Mouse (Mus musculus) small intestine, adult 2 months (tissue): ENCODE results near the gene Ppm1a. TPM values are rescaled to one million over a fixed set of nuclear protein-coding genes. Genes with fewer than 3 reads are reported as not detected.

Source experiments
- H3K27ac ChIP-seq: fragments of 200-500 bp; 2 replicates; pipeline ENCODE4 v1.5.1; 2012; ENCODE audit warnings: low read depth, low read length, control low read depth, inconsistent platforms; ENCODE audit not compliant: insufficient read depth
- H3K27me3 ChIP-seq: fragments of 200-500 bp; 2 replicates; pipeline ENCODE4 v1.6.1; 2012; ENCODE audit warnings: mild to moderate bottlenecking, moderate library complexity, low read length, inconsistent platforms; ENCODE audit not compliant: control insufficient read depth, insufficient read depth
- H3K36me3 ChIP-seq: fragments of 200-500 bp; 2 replicates; pipeline ENCODE4 v1.6.1; 2012; ENCODE audit warnings: mild to moderate bottlenecking, low read length, control low read depth, inconsistent platforms; ENCODE audit not compliant: control insufficient read depth, insufficient read depth
- H3K4me1 ChIP-seq: fragments of 200-500 bp; 2 replicates; pipeline ENCODE4 v1.6.1; 2012; ENCODE audit warnings: low read length, inconsistent platforms, mixed read lengths; ENCODE audit not compliant: control insufficient read depth, insufficient read depth, insufficient read length
- H3K4me3 ChIP-seq: fragments of 200-500 bp; 2 replicates; pipeline ENCODE4 v1.5.1; 2012; ENCODE audit warnings: low read depth, mild to moderate bottlenecking, control low read depth, inconsistent platforms, low read length, moderate library complexity
- CTCF ChIP-seq: fragments of 200-500 bp; IDR thresholded peaks from 2 replicates; pipeline ENCODE4 v1.5.1; 2012; ENCODE audit warnings: low read depth, mild to moderate bottlenecking, control low read depth, inconsistent platforms, low read length, moderate library complexity, mixed read lengths; ENCODE audit not compliant: insufficient replicate concordance, insufficient read length; ENCODE audit errors: extremely low read depth
- POLR2A ChIP-seq: fragments of 200-500 bp; IDR thresholded peaks from 2 replicates; pipeline ENCODE4 v1.6.1; 2012; ENCODE audit warnings: low read depth, mild to moderate bottlenecking, control low read depth, inconsistent platforms, low read length, moderate library complexity
- WGBS: fragments of 180-500 bp; shearing (Covaris S2); methylation state at CpG from one replicate; pipeline ENCODE4 v1.1.7; 2018; 5-methylcytosine and 5-hydroxymethylcytosine counted together
- polyA plus RNA-seq: library from polyadenylated mRNA; depleted of rRNA; stranded (reverse); fragments of >200 nt; gene quantifications from 2 replicates; pipeline ENCODE4 v1.2.3, GENCODE M21; 2012

Gene Ppm1a
- polyA plus RNA-seq, 1 experiment, result 34.7 TPM

DNA sequence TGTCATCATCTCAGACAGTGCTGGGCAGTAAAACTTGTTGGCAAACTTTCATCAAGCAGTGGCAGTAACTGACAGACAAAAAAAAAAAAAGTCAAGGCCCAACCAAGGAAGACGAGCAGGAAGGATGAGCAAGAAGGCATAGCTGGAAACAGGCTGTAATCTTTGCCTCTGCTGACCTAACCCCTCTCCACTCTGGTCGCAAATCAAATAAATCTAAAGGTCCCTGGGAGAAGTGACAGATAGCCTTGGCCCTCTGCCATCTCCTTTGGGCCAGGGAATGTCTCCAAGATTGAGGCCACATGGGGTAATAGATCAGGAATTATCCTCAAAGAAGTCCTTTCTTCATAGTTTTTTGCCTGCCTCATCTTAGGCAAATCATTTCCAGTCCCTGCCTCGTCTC lies 33.3 kb upstream of the Ppm1a start:
- H3K4me3 ChIP-seq, result no peak overlapping the region
- H3K27ac ChIP-seq, result no peak overlapping the region
- H3K4me1 ChIP-seq, result no peaks in the 10 kb centered on the region
- no peaks in the 10 kb centered on the region for H3K27me3 ChIP-seq
- H3K36me3 ChIP-seq, result no peaks in the 10 kb centered on the region
- 19% methylated on average over 3 of the region's 3 CpGs for WGBS
- TF ChIP-seq CTCF (no peak), POLR2A (no peak)

DNA sequence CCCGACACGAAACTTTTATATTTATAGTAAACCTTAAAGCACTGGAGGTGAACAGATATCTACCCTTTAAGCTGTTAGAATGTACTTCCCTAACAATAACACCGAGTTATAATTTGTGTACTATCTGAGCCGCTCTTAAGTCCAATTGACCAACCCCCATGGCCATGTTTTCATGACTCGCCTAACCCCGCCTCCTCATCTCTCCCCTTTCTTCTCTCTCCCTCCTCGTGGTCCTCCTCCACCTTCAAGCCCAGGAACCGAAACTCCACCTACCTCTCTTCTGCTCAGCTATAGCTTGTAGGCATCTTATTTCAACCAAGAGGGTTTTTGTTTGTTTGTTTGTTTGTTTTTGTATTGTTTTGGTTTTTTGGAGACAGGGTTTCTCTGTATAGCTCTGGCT lies 30.2 kb upstream of the Ppm1a start:
- WGBS, result 82% methylated on average over 8 of the region's 8 CpGs
- TF ChIP-seq CTCF (no peak), POLR2A (no peak)

DNA sequence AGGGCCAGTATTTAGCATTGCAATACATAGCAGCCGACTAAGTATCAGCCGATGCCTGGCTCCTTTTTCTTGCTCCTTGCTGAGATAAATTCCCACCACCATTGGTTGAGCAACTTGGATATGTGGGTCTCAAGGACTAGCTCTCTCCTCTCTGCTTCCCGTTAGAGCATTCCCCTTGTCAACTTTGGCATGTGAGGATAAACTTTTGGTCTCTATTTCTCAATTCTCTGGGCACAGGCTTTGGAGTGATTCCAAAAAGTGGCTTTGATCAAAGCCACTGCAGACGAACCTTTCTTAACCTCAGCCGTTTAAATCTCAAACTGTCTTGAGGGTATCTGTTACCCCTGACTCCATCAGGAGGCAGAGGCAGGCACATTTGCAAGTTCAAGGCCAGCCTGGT lies 29.6 kb upstream of the Ppm1a start:
- H3K36me3 ChIP-seq, result no peaks in the 10 kb centered on the region
- H3K27me3 ChIP-seq, result no peaks in the 10 kb centered on the region
- H3K4me3 ChIP-seq, result no peak overlapping the region
- no peak overlapping the region for H3K27ac ChIP-seq
- no peak for TF ChIP-seq CTCF
- no peak for TF ChIP-seq POLR2A
- no peaks in the 10 kb centered on the region for H3K4me1 ChIP-seq
- WGBS, result 57% methylated on average over 5 of the region's 5 CpGs

More for the DNA sequence above, 30.2 kb upstream of the Ppm1a start:
- H3K4me3 ChIP-seq, result no peak overlapping the region
- no peaks in the 10 kb centered on the region for H3K4me1 ChIP-seq
- H3K27me3 ChIP-seq, result no peaks in the 10 kb centered on the region
- no peaks in the 10 kb centered on the region for H3K36me3 ChIP-seq
- H3K27ac ChIP-seq, result no peak overlapping the region

DNA sequence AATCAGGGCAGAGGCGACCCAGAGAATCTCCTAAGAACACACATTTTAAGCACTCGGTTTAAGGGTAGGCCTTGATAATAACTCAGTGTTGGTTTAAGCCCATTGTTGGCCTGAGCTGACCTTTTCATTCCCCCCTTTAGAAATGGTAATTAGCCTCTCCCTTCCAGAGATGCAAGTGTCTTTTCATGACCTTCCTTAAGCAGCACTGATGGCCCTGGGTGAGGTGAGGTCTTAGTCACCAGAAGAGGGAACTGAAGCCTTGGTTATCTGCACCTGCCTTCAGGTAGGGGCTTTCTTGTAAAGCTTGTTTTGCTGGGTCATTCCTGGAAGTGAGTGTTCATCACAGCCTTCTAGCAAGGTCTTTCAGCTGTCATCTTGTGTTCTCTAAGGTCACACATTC lies 23.1 kb upstream of the Ppm1a start:
- no peaks in the 10 kb centered on the region for H3K4me1 ChIP-seq
- H3K36me3 ChIP-seq, result no peaks in the 10 kb centered on the region
- no peaks in the 10 kb centered on the region for H3K27me3 ChIP-seq
- H3K4me3 ChIP-seq, result no peak overlapping the region
- TF ChIP-seq CTCF (no peak), POLR2A (no peak)
- 69% methylated on average over 2 of the region's 2 CpGs for WGBS
- no peak overlapping the region for H3K27ac ChIP-seq

DNA sequence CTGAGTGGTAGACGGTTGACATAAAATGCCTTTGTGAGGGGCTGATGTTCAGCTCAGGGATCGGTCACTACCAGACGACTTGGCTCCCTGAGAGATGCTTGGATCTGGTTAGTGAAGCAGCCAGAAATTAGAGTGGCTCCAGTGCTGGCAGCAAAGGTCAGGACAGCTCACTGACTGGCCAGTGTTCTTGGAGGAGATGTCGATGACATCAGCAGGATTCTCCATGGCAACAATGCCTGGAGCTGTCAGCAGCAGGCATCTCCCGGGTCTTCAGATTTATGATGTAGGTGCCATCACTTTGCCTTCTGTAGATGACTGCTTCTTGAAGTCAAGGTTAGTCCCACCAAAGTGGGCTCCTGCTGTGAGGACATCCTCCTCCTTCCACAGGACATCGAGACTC lies 16.1 kb upstream of the Ppm1a start:
- Histone ChIP-seq H3K27me3 (no peaks in the 10 kb centered on the region), H3K27ac (no peak overlapping the region), H3K36me3 (no peaks in the 10 kb centered on the region), H3K4me3 (no peak overlapping the region), H3K4me1 (no peaks in the 10 kb centered on the region)
- WGBS, result 73% methylated on average over 6 of the region's 6 CpGs
- TF ChIP-seq CTCF, result no peak
- no peak for TF ChIP-seq POLR2A

DNA sequence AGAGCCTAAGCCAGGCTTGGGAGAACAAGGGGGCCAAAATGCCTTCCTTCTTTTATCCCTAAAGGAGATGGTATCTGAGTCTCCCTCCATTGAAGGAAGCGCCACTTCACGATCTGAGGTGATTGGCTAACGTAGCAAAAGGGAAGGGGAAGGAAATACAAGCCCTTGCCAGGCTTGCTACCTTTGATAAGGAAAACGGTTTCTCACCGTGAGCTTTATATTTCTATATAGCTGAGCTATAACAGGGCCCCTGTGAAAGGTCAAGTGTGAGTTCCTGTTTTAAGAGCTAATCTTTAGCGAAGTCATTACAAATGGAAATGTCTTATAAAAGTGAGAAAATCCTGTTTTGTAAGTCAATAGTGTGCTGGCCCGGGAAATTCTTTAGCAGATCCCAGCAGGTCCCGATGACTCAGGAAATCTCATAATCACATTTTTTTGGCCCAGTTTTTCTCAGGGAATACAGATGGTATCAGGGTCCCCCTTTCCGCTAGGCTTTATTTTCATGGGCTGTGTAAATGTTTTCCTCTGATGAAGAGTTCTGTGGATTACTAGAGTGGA lies 12.4 kb upstream of the Ppm1a start:
- H3K4me3 ChIP-seq, result no peak overlapping the region
- H3K27ac ChIP-seq, result no peak overlapping the region
- no peak for TF ChIP-seq CTCF
- no peak for TF ChIP-seq POLR2A
- no peaks in the 10 kb centered on the region for H3K36me3 ChIP-seq
- WGBS, result 33% methylated on average over 9 of the region's 9 CpGs
- no peaks in the 10 kb centered on the region for H3K4me1 ChIP-seq
- no peaks in the 10 kb centered on the region for H3K27me3 ChIP-seq

DNA sequence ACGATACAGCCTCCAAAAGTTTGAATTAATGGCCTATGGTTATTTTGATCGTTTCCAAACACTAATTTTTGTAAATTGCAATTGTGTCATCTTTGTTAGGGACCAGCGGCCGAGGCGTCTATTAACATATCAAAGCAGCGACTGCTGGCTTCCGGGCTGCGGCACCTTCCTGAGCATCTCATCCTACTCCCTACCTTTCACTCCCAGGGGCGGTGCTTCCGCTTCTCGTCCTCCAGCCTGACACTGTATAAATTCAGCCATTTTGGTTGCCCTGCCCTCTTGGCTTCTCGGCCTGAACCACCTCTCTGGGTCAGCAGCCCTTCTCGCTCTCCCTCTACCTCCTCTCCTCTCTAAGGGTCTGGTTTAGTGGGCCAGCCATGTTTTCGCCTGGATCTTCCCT lies 11.8 kb upstream of the Ppm1a start:
- 73% methylated on average over 14 of the region's 14 CpGs for WGBS
- no peak overlapping the region for H3K27ac ChIP-seq
- no peaks in the 10 kb centered on the region for H3K27me3 ChIP-seq
- no peaks in the 10 kb centered on the region for H3K4me1 ChIP-seq
- H3K36me3 ChIP-seq, result no peaks in the 10 kb centered on the region
- no peak overlapping the region for H3K4me3 ChIP-seq
- TF ChIP-seq POLR2A (no peak), CTCF (no peak)
